Mouse (Mus musculus) mature B cell (primary cell): ENCODE data around the gene Kras.

Source experiments
- in situ Hi-C: fragments of 300-500 bp; cut with MboI; formaldehyde crosslinking; loops from 2 replicates; pipeline ENCODE4 v1.14.3; 2019

Gene Kras

DNA sequence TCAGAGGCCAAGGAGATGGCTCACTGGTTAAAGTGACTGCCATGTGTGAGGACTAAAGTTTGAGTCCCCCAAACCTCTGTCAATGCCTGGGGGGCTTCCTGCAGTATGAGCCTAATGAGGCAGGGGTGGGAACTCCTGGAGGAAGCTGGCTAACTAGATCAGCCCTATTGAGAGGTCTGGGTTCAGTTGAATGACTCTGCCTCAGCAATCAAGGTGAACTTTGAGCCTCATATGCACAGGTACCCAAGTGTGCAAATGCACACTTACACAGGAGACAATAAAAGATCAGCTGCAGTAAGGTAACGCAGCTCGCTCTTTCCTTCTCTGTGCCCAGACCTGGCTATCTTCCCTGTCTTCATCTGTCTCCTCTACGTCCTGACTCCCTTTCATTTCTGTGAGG lies 57.0 kb downstream of the Kras start:
- in situ Hi-C loops = no loop called here

- in situ Hi-C loops = loop anchor here (5.0 kb wide), 1 partner anchor 100 kb away; no protein-coding TSS in a partner anchor
Observed at GRCm38 (mm10) chr6:145187093-145188088, 62.6 kb downstream of the Kras start.

DNA sequence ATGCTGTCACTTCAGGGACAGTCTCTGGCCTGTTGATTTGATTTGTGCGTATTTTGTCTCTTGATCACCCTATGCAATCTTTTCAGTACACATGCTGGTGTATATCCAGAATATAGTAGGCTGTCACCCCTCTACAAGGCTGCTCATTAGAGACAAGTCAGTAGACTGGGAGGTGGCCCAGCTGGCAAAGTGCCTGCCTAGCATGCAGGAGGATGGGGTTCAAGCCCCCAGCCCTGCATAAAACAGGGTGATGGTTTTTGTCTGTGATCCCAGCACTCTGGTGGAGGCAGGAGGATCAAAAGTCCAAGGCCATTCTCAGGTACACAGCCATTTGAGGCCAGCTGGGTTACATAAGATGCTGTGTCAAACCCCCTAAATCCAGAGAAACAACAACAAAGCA lies 63.9 kb downstream of the Kras start:
- in situ Hi-C loops = loop anchor here (5.0 kb wide), 1 partner anchor 99 kb away; no protein-coding TSS in a partner anchor

DNA sequence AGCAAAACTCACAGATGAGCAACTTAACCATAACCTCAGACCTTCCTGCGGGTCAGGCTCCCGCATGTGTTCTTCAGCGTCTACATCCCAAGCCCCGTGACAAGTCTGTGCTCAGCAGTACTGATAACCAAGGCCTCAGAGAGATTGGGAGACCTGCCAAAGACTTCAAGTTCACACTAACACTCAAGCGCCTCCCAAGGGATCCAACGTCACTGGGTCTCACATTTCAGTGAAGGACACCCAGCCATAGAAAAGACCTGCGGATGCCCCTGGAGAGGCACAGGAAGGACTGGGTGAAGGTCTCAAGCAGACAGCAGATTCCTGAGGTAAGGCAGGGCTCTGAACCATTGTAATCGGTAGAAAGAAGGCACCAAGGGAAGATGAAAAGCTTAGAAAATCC lies 68.0 kb downstream of the Kras start:
- in situ Hi-C loops = no loop called here

DNA sequence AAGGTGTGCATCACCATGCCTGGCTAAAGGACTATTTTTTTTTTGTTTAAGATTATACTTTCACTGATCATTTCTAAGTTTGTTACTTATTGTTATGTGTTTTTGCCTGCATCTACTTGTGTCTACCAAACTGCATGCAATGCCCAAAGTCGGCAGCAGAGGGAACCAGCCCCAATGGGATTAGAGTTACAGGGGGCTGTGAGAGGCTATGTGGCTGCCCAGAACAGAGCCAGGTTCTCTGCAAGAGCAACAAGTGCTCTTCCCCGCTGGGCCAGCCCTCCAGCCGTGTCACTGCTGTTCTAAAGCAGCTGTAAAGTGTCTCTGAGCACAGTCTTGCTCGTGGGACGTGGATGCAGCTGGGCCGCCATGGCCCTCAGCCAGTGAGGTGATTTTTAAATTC lies 70.4 kb downstream of the Kras start:
- in situ Hi-C loops = no loop called here

GRCm38 (mm10) chr6:145176474-145176873 lies 73.6 kb downstream of the Kras start:
- in situ Hi-C loops = no loop called here

- in situ Hi-C loops = no loop called here
Observed at GRCm38 (mm10) chr6:145175571-145175981, 74.5 kb downstream of the Kras start.

DNA sequence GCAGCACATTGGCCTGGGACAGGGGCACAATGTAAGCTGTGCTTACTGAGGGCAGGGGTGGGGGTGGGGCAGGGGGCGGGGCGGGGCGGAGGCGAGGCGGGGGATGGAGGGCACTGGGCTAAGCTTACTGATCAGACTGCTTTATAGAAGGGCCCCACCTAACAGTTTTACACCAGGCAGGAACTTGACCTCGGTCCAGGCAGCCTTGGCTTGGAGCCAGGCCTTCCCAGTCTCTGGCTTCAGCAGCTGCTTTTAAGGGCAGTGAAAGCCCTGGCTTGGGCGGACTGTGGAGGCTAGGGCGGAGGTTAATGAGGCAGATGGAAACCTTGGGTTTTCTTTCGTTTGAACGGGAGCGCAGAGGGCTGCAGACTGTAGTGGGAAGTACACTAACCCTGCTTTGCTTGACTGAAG lies 76.3 kb downstream of the Kras start:
- in situ Hi-C loops = no loop called here

DNA sequence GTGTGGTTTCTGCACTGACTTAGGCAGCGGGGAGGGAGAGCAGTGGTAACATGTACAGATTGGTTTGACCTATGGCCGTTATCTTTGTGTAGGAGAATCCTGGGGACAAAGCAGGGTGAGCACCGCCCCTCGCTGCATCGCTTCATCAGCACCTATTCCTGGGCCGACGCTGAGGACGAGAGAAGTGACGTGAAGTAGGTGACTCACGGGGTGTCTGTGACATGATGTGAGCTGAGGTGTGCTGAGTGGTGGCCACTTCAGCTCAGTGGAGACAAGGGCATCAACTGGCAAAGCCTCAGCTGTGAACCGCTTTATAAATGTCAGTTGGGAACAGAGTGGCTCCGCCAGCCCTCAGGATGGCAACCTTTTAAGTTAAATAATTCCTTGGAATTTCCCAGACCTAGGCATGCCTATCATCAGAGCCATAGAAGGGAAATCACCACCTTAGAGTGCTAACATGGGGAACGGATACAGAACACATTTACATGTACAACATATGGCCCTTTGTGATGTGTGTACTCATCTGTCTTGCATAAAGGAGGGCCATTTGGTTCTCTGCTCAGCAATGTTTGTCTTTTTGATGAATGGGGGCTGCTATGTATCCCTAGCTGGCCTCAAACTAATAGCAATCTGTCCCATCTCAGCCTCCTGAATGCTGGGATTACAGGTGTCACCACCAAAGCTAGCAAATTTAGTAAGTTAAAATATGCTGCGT lies 78.0 kb downstream of the Kras start:
- in situ Hi-C loops = no loop called here
